Mouse (Mus musculus): ENCODE measurements around the gene St3gal3.

St3gal3 gene

DNA sequence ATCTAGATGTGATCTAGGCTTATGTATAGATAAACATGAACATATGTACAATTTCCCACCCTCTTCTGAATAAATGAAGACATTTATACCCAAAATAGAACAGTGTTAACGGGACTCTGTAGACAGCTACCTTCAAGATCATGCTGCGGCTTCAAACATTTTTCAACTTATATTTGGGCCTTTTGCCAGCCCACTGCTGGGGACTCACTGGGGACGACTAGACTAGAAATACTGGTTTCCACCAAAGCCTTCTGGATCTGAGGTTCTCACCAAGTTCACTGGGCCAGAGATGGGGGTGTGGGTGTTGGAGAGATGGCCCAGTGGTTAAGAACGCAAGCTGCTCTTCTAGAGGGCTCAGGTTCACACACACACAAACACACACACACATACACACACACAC is 49.7 kb downstream of the St3gal3 start:
- DNase-seq = no peak

DNA sequence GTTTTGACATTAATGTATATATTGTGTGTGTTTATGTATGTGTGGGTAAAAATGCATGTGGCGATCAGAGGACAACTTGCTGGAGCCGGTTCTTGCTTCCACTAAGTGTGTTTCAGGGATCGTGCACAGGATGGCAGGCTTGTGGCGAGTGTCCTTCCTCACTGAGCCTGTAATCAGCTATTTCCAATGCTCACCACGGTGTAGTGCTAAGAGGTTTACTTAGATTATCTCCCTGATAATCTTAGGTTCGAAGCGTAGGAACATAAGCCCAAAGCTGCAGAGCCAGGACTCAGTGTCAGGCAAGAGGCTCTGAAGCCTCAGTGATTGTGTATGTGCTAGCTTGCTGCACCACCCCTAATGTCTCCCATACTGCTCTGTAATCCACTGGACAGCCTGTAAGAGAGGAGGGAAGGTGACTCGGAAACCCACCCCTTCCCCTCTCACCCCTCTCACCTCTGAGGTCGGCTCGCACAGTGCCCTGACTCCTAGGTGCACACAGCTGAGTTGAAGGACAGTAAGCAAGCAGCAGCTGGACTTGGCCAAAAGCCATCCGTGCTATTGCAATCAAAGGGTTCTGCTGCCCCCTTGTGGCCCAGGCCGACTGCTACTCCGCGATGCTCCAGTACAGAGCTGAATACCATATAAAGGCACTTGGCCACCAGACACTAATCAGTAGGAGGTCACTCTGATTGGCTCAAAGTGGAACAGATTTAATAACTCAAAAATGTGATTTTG is 51.3 kb downstream of the St3gal3 start:
- peak; percentile 90 for DNase-seq

GRCm38 (mm10) chr4:118081608-118082331 is 52.9 kb downstream of the St3gal3 start:
- no peak for DNase-seq

- no peak for DNase-seq
These were observed 54.2 kb downstream of the St3gal3 start for GRCm38 (mm10) chr4:118080481-118080880.

GRCm38 (mm10) chr4:118079195-118079594 is 55.5 kb downstream of the St3gal3 start:
- DNase-seq = no peak

DNA sequence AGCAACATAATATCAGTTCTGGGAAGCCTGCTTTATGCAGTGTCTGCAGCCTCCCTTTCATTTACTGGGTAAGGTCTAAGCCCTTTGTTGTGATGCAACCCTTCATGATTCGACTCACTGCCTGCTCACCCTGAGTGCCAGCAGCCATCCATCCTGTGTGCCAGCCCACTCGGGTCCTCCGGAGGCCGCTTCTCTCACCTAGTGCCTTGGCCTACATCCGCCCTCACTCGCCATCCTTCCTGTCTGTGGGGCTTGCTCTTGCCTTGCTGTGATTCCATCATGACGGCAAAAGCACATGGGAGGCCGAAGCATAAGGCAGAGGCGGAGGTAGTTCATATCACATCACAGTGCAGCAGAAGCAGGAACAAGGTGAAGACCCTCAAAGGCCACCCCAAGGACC is 56.1 kb downstream of the St3gal3 start:
- no peak for DNase-seq

- DNase-seq = no peak
These were observed 57.4 kb downstream of the St3gal3 start for GRCm38 (mm10) chr4:118077293-118077752.

GRCm38 (mm10) chr4:118076648-118077047 is 58.1 kb downstream of the St3gal3 start:
- DNase-seq = no peak

- DNase-seq = no peak
These were observed 59.4 kb downstream of the St3gal3 start for GRCm38 (mm10) chr4:118075343-118075742.

DNA sequence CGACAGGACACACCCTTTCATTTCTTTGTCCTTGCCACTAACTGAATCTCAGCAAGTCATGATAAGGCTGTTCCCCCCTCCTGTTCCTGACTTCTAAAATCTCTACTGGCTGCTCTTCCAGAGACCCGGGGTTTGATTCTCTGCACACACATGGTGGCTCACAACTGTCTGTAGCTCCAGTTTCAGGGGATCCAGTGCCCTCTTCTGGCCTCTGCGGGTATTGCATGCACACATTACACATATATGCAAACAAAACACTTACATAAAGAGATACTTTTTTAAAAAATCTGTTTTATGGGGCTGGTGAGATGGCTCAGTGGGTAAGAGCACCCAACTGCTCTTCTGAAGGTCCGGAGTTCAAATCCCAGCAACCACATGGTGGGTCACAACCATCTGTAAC is 60.5 kb downstream of the St3gal3 start:
- no peak for DNase-seq

DNA sequence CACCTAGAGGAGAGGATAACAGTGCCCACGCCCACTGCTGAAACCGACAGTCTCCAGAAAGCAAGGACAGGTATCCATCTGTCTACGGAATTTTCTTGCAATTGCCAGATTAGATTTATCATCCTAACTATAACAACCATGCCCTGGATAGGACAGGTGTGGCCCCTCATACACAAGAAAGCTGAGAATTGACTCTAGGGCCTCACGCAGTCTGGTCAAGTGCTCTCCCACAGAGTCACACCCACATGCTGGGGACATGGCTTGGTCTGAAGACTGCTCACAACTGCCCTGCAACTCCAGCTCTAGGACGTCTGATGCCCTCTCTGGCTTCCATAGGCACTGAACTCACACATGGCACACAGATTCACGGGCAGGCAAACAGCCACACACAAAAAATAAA is 61.6 kb downstream of the St3gal3 start:
- no peak for DNase-seq

- no peak for DNase-seq
These were observed 62.8 kb downstream of the St3gal3 start for GRCm38 (mm10) chr4:118071891-118072290.

GRCm38 (mm10) chr4:118070255-118071234 is 64.2 kb downstream of the St3gal3 start:
- DNase-seq = no peak

DNA sequence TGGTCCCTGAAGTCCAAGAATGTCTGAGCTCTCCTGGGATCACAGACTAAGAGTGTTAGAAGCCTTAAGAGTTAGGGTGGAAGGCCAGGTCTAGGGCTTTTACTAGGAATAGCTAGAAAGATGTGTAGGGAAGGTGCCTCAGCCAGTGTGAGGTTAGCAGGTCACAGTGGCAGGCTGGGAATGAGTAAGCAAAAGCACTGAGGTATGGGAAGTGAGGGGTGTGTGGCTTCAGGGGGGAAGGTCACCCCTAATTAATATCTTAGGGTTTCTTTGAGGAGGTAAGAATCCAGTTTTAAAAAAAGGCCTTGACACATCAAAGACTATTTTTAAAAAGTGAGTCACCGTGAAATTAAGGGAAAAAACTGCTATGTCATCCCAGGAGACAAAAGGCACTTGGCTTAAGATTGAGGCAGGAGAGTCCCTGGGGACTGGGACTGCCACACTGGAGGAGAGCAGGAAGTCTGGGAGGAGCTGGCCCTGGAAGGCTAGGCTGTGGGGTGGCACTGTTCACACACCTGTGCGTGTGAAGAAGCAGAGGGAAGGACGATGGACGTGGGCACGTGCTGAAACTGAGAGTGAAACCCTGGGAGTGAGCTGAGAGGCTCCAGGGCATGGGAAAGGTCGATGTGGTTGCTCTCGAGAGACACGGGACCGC is 72.8 kb downstream of the St3gal3 start:
- DNase-seq = no peak

DNA sequence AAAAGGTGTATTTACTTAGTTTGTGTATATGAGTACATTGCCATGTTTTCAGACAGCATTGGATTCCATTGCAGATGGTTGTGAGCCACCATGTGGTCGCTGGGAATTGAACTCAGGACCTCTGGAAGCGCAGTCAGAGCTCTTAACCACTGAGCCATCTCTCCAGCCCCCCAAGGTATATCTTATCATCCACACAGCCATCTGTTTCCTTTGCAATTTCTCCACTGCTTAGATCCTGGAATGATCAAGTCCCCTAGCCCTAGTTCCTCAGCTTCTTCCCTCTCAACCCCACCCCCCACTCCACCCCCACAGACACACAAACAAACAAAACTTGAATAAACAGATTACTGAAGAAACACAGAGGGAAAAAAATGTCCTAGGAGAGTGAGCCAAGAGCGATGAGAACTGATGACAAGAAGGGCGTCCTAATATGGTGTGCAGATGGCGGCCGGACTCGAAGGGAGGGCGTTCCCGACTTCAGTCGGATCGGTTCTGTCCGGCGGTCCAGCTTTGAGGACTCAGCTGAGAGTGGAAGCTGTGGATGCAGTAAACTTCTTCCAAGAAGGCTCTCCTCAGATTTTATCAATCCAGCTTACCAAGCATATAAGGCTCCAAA is 73.7 kb downstream of the St3gal3 start:
- DNase-seq = no peak

DNA sequence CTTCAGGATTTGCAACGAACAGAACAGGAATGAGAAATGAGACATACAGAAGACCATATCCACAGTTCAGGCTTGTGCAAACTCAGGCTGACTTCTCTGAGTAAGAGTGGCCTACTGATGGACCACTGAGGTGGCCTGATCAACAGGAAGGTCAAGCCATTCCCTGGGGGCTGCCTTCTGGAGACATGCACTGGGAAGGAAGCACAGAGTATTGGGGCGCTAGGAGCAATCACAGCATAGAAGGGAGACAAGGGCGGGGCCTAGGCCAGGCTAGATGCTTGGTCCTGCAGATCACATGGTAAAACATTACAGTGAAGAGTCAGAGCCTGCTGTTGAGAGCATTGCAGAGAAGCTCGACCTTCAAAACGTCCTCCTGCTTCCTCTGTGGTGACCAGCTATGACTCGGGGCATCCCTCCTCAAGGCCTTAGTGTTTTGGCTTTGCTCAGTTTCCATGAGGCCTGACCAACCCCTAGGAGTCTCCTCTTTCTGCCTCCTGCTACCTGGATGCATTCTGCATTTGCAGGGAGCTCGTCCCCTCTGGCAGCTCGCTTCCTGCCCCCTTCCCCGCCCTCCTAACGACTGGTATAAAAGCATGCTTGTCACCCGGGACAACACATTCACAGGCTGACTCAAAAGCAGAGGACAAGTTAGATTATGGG is 74.8 kb downstream of the St3gal3 start:
- no peak for DNase-seq

DNA sequence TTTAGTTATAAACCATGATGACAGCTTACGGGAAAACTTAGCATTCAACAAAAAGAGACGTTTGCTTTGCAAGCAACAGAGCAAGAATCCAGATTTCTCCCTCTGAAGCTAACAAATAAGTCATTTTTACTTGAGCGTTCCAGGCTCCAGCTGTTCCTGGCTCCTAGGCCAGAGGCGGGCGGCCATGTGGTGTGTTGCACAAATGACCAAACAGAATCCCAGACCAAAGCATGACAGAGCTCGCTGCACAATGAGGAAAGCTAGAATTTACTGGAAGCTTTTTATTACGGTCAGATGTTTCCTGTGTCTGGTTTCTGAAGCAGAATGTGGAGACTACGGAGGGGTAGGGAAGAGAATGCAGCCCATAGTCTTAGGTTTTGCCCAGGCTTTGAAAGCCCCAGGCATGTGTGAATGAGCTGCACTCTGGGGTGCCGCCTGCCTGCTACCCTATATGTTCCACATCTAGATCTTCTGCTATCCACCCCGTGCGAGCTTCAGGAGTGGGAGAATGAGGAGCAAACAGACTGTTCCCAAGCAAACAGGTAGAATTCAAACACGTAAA is 76.5 kb downstream of the St3gal3 start:
- DNase-seq = peak; percentile 54

DNA sequence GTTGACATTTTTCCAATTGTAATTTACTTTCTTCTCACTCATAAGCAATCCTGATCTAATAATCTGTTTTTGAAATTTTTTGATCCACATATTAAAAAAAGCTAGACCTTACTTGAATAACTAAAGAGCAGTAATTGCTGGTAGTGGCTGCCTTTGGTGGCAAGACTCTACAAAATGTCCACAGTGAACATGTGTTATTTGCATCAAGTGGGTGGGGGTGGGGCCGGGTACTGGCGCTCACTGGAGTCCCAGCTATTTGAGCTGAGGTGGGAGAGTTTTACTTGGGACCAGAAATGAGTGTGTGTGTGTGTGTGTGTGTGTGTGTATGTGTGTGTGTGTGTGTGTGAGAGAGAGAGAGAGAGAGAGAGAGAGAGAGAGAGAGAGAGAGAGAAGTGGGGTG is 77.6 kb downstream of the St3gal3 start:
- no peak for DNase-seq

GRCm38 (mm10) chr4:118054615-118055014 is 80.1 kb downstream of the St3gal3 start:
- no peak for DNase-seq

DNA sequence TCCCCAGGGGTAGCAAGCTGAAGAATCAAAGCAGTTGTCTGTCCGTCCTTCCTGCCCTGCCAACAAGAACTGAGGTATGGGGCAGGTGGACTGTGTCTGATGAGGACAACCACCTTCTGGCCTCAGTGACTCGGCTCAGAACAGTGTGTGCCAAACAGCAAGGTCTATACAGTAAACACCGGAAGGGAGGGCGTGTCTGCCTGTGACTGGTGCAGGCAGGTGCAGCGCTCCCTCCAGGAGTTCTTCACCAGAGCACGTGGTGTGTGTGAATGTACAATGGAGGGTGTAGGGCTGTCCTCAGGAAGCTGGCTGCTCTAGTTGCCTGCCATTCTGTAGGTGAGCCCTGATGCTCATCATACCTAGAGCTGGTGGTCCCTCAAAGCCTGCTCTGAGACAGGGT is 80.8 kb downstream of the St3gal3 start:
- no peak for DNase-seq

GRCm38 (mm10) chr4:118049606-118050302 is 85.0 kb downstream of the St3gal3 start:
- no peak for DNase-seq
